Mouse (Mus musculus) adrenal gland, adult 18-20 months (tissue): ENCODE measurements at regions not wholly inside any gene's neighbourhood (a gene's known extent, or its start where the extent isn't known, plus 50 kb on each side); places are given as distances from the start of the nearest gene placed in this dataset.

Source experiments
- DNase-seq, 2 experiments: peaks; one replicate each; pipeline ENCODE4 v3.0.0; 2021 to 2022; ENCODE audit warnings: low spot score in 2 of 2

- DNase-seq: no peak
Measured at GRCm38 (mm10) chr4:131261236-131261635, 317.1 kb downstream of the Matn1 start.

- DNase-seq: no peak
Measured at GRCm38 (mm10) chr4:131262909-131263308, 318.7 kb downstream of the Matn1 start.

- DNase-seq: no peak
Measured at GRCm38 (mm10) chr4:131266764-131267163, 322.6 kb downstream of the Matn1 start.

- DNase-seq: peak; percentile 74 to 75
Measured at GRCm38 (mm10) chr4:131267760-131268159, 323.6 kb downstream of the Matn1 start.

GRCm38 (mm10) chr4:131270192-131270591 lies 326.0 kb downstream of the Matn1 start:
- DNase-seq: no peak

GRCm38 (mm10) chr4:131272060-131272459 lies 327.9 kb downstream of the Matn1 start:
- no peak for DNase-seq

GRCm38 (mm10) chr4:131293560-131293959 lies 349.4 kb downstream of the Matn1 start:
- no peak for DNase-seq

- no peak for DNase-seq
Measured at GRCm38 (mm10) chr4:131298011-131298674, 354.0 kb downstream of the Matn1 start.

- DNase-seq: no peak
Measured at GRCm38 (mm10) chr4:131303936-131304335, 359.8 kb downstream of the Matn1 start.

GRCm38 (mm10) chr4:131304361-131304777 lies 360.2 kb downstream of the Matn1 start:
- no peak for DNase-seq

- DNase-seq: no peak
Measured at GRCm38 (mm10) chr4:131314231-131314630, 370.0 kb downstream of the Matn1 start.

- no peak for DNase-seq
Measured at GRCm38 (mm10) chr4:131316041-131316440, 371.9 kb downstream of the Matn1 start.

- DNase-seq: no peak
Measured at GRCm38 (mm10) chr4:131322323-131322722, 378.1 kb downstream of the Matn1 start.

GRCm38 (mm10) chr4:131324486-131324885 lies 380.3 kb downstream of the Matn1 start:
- no peak for DNase-seq

- no peak for DNase-seq
Measured at GRCm38 (mm10) chr4:131325200-131325599, 381.0 kb downstream of the Matn1 start.

GRCm38 (mm10) chr4:131325609-131326008 lies 381.4 kb downstream of the Matn1 start:
- no peak for DNase-seq

GRCm38 (mm10) chr4:131329398-131329797 lies 385.2 kb downstream of the Matn1 start:
- no peak for DNase-seq

GRCm38 (mm10) chr4:131331646-131332045 lies 387.5 kb downstream of the Matn1 start:
- no peak for DNase-seq

- no peak for DNase-seq
Measured at GRCm38 (mm10) chr4:131336801-131337200, 392.6 kb downstream of the Matn1 start.

GRCm38 (mm10) chr4:131340993-131341695 lies 397.0 kb downstream of the Matn1 start:
- no peak for DNase-seq

- no peak for DNase-seq
Measured at GRCm38 (mm10) chr4:131346727-131347126, 402.5 kb downstream of the Matn1 start.

- no peak for DNase-seq
Measured at GRCm38 (mm10) chr4:131350268-131350667, 406.1 kb downstream of the Matn1 start.

- no peak for DNase-seq
Measured at GRCm38 (mm10) chr4:131354908-131355307, 410.7 kb downstream of the Matn1 start.
